Comparison of ENCODE assay signal across 9 mouse cellular contexts in genomic region chr5:135726641-135727346, GRCm38 (mm10). TPM values are rescaled to one million over a fixed set of nuclear protein-coding genes. Genes with fewer than 3 reads are reported as not detected.
DNase-seq lines count a peak whose midpoint lies in the region; ATAC-seq and TF ChIP-seq lines count a peak whose summit lies in the region.
"Had no signal": no experiment of that assay in that cellular context is flagged by ENCODE, and none has a peak within 500 bp of the region (broad histone marks: within the 10 kb centered on the region; RNA-seq: fewer than 3 reads in every experiment).

No protein-coding gene starts in this region.

- H3K36me3 ChIP-seq in hindbrain, embryonic 10.5 days: peaks cover 45% of the 10 kb centered on the region
- peaks cover 23% of the 10 kb centered on the region for H3K36me3 ChIP-seq in hindbrain, postnatal 0 days (ENCODE audit: insufficient read depth, low read length)
- peaks cover 26% of the 10 kb centered on the region for H3K36me3 ChIP-seq in forebrain, postnatal 0 days (ENCODE audit: insufficient read depth)
- peaks cover 24% of the 10 kb centered on the region for H3K36me3 ChIP-seq in hindbrain, embryonic 16.5 days (ENCODE audit: control insufficient read depth, insufficient read depth, low read length)

- H3K4me1 ChIP-seq in hindbrain, embryonic 10.5 days (replicated peaks): peaks cover 59% of the 10 kb centered on the region
- H3K4me1 ChIP-seq in hindbrain, postnatal 0 days (ENCODE audit: insufficient read depth, low read length): peaks cover 23% of the 10 kb centered on the region
- peaks cover 25% of the 10 kb centered on the region for H3K4me1 ChIP-seq in forebrain, postnatal 0 days (ENCODE audit: insufficient read depth)
- H3K4me1 ChIP-seq in hindbrain, embryonic 16.5 days (ENCODE audit: control insufficient read depth, insufficient read depth, low read depth, low read length): peaks cover 31% of the 10 kb centered on the region
- peaks cover 53% of the 10 kb centered on the region for H3K4me1 ChIP-seq in olfactory bulb, adult 2 months (ENCODE audit: control insufficient read depth, insufficient read depth, low read length)

- no peak for ATAC-seq in hindbrain, postnatal 0 days
- no peak for ATAC-seq in forebrain, postnatal 0 days
- no peak for ATAC-seq in hindbrain, embryonic 16.5 days

- peak overlapping the region; percentile 49 for H3K4me3 ChIP-seq in hindbrain, embryonic 10.5 days
- no peak overlapping the region for H3K4me3 ChIP-seq in hindbrain, postnatal 0 days (ENCODE audit: low read length)
- H3K4me3 ChIP-seq in forebrain, postnatal 0 days (ENCODE audit: low read depth, low read length): no peak overlapping the region
- H3K4me3 ChIP-seq in hindbrain, embryonic 16.5 days (ENCODE audit: low read length): no peak overlapping the region
- H3K4me3 ChIP-seq in olfactory bulb, adult 2 months (ENCODE audit: insufficient read depth, low read depth, low read length): peak overlapping the region; percentile 33
- H3K4me3 ChIP-seq: myocyte had no signal

- no peaks in the 10 kb centered on the region for H3K9me3 ChIP-seq in hindbrain, embryonic 10.5 days
- H3K9me3 ChIP-seq in hindbrain, postnatal 0 days (ENCODE audit: low read length): no peaks in the 10 kb centered on the region
- H3K9me3 ChIP-seq in forebrain, postnatal 0 days (ENCODE audit: low read length): no peaks in the 10 kb centered on the region
- no peaks in the 10 kb centered on the region for H3K9me3 ChIP-seq in hindbrain, embryonic 16.5 days (ENCODE audit: control insufficient read depth, low read length)

- H3K27ac ChIP-seq in hindbrain, embryonic 10.5 days: peak overlapping the region; percentile 93
- H3K27ac ChIP-seq in hindbrain, postnatal 0 days: no peak overlapping the region
- H3K27ac ChIP-seq in forebrain, postnatal 0 days (ENCODE audit: low read depth, low read length): no peak overlapping the region
- peak overlapping the region; percentile 39; the same call in 1 of the 2 replicates for H3K27ac ChIP-seq in hindbrain, embryonic 16.5 days (ENCODE audit: low read depth, low read length)
- H3K27ac ChIP-seq in olfactory bulb, adult 2 months (ENCODE audit: insufficient read depth, low read depth, low read length): peak overlapping the region; percentile 73; the same call in 1 of the 2 replicates

- DNase-seq in hindbrain, embryonic 10.5 days (ENCODE audit: low spot score): no peak
- DNase-seq in hindbrain, postnatal 0 days (ENCODE audit: low spot score): no peak
- no peak for DNase-seq in forebrain, postnatal 0 days
- DNase-seq in testis, postnatal 10 days (ENCODE audit: low spot score): no peak
- DNase-seq in lung, postnatal 25 days (ENCODE audit: low spot score): no peak
- DNase-seq in frontal cortex, adult 2 months (ENCODE audit: extremely low spot score in 1 of 2, low spot score in 1 of 2): no peak

- no peak overlapping the region; the same call in 1 of the 2 replicates for H3K9ac ChIP-seq in hindbrain, postnatal 0 days (replicated peaks; ENCODE audit: low read length)
- H3K9ac ChIP-seq in forebrain, postnatal 0 days: no peak overlapping the region
- H3K9ac ChIP-seq in hindbrain, embryonic 16.5 days (ENCODE audit: low read depth, low read length): peak overlapping the region; percentile 55

- H3K27me3 ChIP-seq in hindbrain, embryonic 10.5 days (ENCODE audit: insufficient read depth, poor library complexity, severe bottlenecking): no peaks in the 10 kb centered on the region
- no peaks in the 10 kb centered on the region for H3K27me3 ChIP-seq in hindbrain, postnatal 0 days (ENCODE audit: insufficient read depth, low read length)
- H3K27me3 ChIP-seq in forebrain, postnatal 0 days (ENCODE audit: insufficient read depth, low read length): no peaks in the 10 kb centered on the region
- H3K27me3 ChIP-seq in hindbrain, embryonic 16.5 days (replicated peaks; ENCODE audit: control insufficient read depth, insufficient read depth, low read length): no peaks in the 10 kb centered on the region

- TF ChIP-seq POLR2A in olfactory bulb, adult 2 months (IDR thresholded peaks at IDR 0.05; ENCODE audit: insufficient read depth, low read depth, low read length): no peak

- no peak for TF ChIP-seq CTCF in hindbrain, postnatal 0 days (IDR thresholded peaks at IDR 0.05; ENCODE audit: low read depth)
- no peak for TF ChIP-seq CTCF in forebrain, postnatal 0 days (IDR thresholded peaks at IDR 0.05; ENCODE audit: low read depth)
- TF ChIP-seq CTCF in olfactory bulb, adult 2 months (IDR thresholded peaks at IDR 0.05; ENCODE audit: insufficient read depth, low read depth, low read length): no peak

- WGBS in hindbrain, embryonic 10.5 days: 72% methylated on average over 2 of the region's 2 CpGs
- 60% methylated on average over 2 of the region's 2 CpGs for WGBS in hindbrain, postnatal 0 days
- WGBS in forebrain, postnatal 0 days: 63% methylated on average over 2 of the region's 2 CpGs
- WGBS in hindbrain, embryonic 16.5 days: 62% methylated on average over 2 of the region's 2 CpGs
- 66% methylated on average over 2 of the region's 2 CpGs for WGBS in olfactory bulb, adult 2 months

- H3K4me2 ChIP-seq in hindbrain, postnatal 0 days (ENCODE audit: low read depth, low read length): no peak overlapping the region
- peak overlapping the region; percentile 40; the same call in 1 of the 2 replicates for H3K4me2 ChIP-seq in forebrain, postnatal 0 days (ENCODE audit: low read depth)
- no peak overlapping the region for H3K4me2 ChIP-seq in hindbrain, embryonic 16.5 days (ENCODE audit: low read length)

RNA-seq across cellular contexts. Expression of gene Tmem120a, which starts 17.5 kb away (rescaled TPM):
- 67.0 and 74.3 TPM in 2 replicates for polyA plus RNA-seq in hindbrain, embryonic 10.5 days (2016; fragmentation: Nextera tagmentation; extraction: Ambion mirVana)
- 52.8 and 71.7 TPM in 2 replicates for total RNA-seq in hindbrain, postnatal 0 days (2014; rRNA removed)
- polyA plus RNA-seq in hindbrain, postnatal 0 days (2015; fragmentation: Nextera tagmentation; extraction: Ambion mirVana): 83.2 and 89.7 TPM in 2 replicates
- total RNA-seq in forebrain, postnatal 0 days (2014; rRNA removed): 42.7 and 49.1 TPM in 2 replicates
- 111 and 126 TPM in 2 replicates for polyA plus RNA-seq in forebrain, postnatal 0 days (2015; fragmentation: Nextera tagmentation; extraction: Ambion mirVana)
- 90.3 and 93.5 TPM in 2 replicates for polyA plus RNA-seq in hindbrain, embryonic 16.5 days (2015; fragmentation: Nextera tagmentation; extraction: Ambion mirVana)
- polyA plus RNA-seq in olfactory bulb, adult 2 months (2012; ENCODE audit: insufficient read depth, insufficient read length, low replicate concordance, missing spikeins): not detected in 2 replicates
- 13.0 and 13.7 TPM in 2 replicates for polyA plus RNA-seq in frontal cortex, adult 2 months (2012; rRNA removed)

RNA-seq across cellular contexts. Expression of gene Styxl1, which starts 51.4 kb away (rescaled TPM):
- 0.24 and 0.43 TPM in 2 replicates for polyA plus RNA-seq in hindbrain, embryonic 10.5 days (2016; fragmentation: Nextera tagmentation; extraction: Ambion mirVana)
- total RNA-seq in hindbrain, postnatal 0 days (2014; rRNA removed): 0.10 TPM in 1 of 2 replicates, not detected in the other
- 0.61 and 0.69 TPM in 2 replicates for polyA plus RNA-seq in hindbrain, postnatal 0 days (2015; fragmentation: Nextera tagmentation; extraction: Ambion mirVana)
- total RNA-seq in forebrain, postnatal 0 days (2014; rRNA removed): 0.29 and 0.54 TPM in 2 replicates
- polyA plus RNA-seq in forebrain, postnatal 0 days (2015; fragmentation: Nextera tagmentation; extraction: Ambion mirVana): 0.25 and 1.0 TPM in 2 replicates
- 0.48 and 0.51 TPM in 2 replicates for polyA plus RNA-seq in hindbrain, embryonic 16.5 days (2015; fragmentation: Nextera tagmentation; extraction: Ambion mirVana)
- polyA plus RNA-seq in olfactory bulb, adult 2 months (2012; ENCODE audit: insufficient read depth, insufficient read length, low replicate concordance, missing spikeins): not detected in 2 replicates
- polyA plus RNA-seq in frontal cortex, adult 2 months (2012; rRNA removed): 0.14 TPM in 1 of 2 replicates, not detected in the other

RNA-seq across cellular contexts. Expression of gene Mdh2, which starts 51.5 kb away (rescaled TPM):
- polyA plus RNA-seq in hindbrain, embryonic 10.5 days (2016; fragmentation: Nextera tagmentation; extraction: Ambion mirVana): 609 and 683 TPM in 2 replicates
- total RNA-seq in hindbrain, postnatal 0 days (2014; rRNA removed): 165 and 169 TPM in 2 replicates
- 732 and 760 TPM in 2 replicates for polyA plus RNA-seq in hindbrain, postnatal 0 days (2015; fragmentation: Nextera tagmentation; extraction: Ambion mirVana)
- total RNA-seq in forebrain, postnatal 0 days (2014; rRNA removed): 115 and 132 TPM in 2 replicates
- polyA plus RNA-seq in forebrain, postnatal 0 days (2015; fragmentation: Nextera tagmentation; extraction: Ambion mirVana): 663 and 665 TPM in 2 replicates
- polyA plus RNA-seq in hindbrain, embryonic 16.5 days (2015; fragmentation: Nextera tagmentation; extraction: Ambion mirVana): 670 and 701 TPM in 2 replicates
- 359 and 724 TPM in 2 replicates for polyA plus RNA-seq in olfactory bulb, adult 2 months (2012; ENCODE audit: insufficient read depth, insufficient read length, low replicate concordance, missing spikeins)
- polyA plus RNA-seq in frontal cortex, adult 2 months (2012; rRNA removed): 500 and 513 TPM in 2 replicates

RNA-seq across cellular contexts. Expression of gene Por, which starts 57.0 kb away (rescaled TPM):
- polyA plus RNA-seq in hindbrain, embryonic 10.5 days (2016; fragmentation: Nextera tagmentation; extraction: Ambion mirVana): 105 and 106 TPM in 2 replicates
- 71.7 and 71.8 TPM in 2 replicates for total RNA-seq in hindbrain, postnatal 0 days (2014; rRNA removed)
- 69.3 and 71.4 TPM in 2 replicates for polyA plus RNA-seq in hindbrain, postnatal 0 days (2015; fragmentation: Nextera tagmentation; extraction: Ambion mirVana)
- total RNA-seq in forebrain, postnatal 0 days (2014; rRNA removed): 78.5 and 89.5 TPM in 2 replicates
- polyA plus RNA-seq in forebrain, postnatal 0 days (2015; fragmentation: Nextera tagmentation; extraction: Ambion mirVana): 76.7 and 96.1 TPM in 2 replicates
- polyA plus RNA-seq in hindbrain, embryonic 16.5 days (2015; fragmentation: Nextera tagmentation; extraction: Ambion mirVana): 101 and 108 TPM in 2 replicates
- not detected in 2 replicates for polyA plus RNA-seq in olfactory bulb, adult 2 months (2012; ENCODE audit: insufficient read depth, insufficient read length, low replicate concordance, missing spikeins)
- polyA plus RNA-seq in frontal cortex, adult 2 months (2012; rRNA removed): 106 and 108 TPM in 2 replicates

Comparison
In these comparisons a context has a peak if more than half of its experiments do, and no peak if none do; other contexts are left out.
1. H3K27ac ChIP-seq: peak in hindbrain, embryonic 10.5 days (single experiment), hindbrain, embryonic 16.5 days (single experiment) and olfactory bulb, adult 2 months (single experiment); none in hindbrain, postnatal 0 days (single experiment) and forebrain, postnatal 0 days (single experiment).
2. H3K4me3 ChIP-seq: peak in hindbrain, embryonic 10.5 days (single experiment) and olfactory bulb, adult 2 months (single experiment); none in hindbrain, postnatal 0 days (single experiment), forebrain, postnatal 0 days (single experiment) and hindbrain, embryonic 16.5 days (single experiment).
3. RNA of gene Tmem120a, which starts 17.5 kb away (polyA plus RNA-seq): 111 to 126 TPM in forebrain, postnatal 0 days, 90.3 to 93.5 TPM in hindbrain, embryonic 16.5 days, 83.2 to 89.7 TPM in hindbrain, postnatal 0 days, 67.0 to 74.3 TPM in hindbrain, embryonic 10.5 days and 13.0 to 13.7 TPM in frontal cortex, adult 2 months; not detected in olfactory bulb, adult 2 months; every median in the first group is over 10 times any median in the second.